Mouse (Mus musculus): ENCODE data around the gene Dedd.

- TF ChIP-seq CTCF (IDR thresholded peaks at IDR 0.05; ENCODE audit: extremely low read depth, insufficient read depth, insufficient read length, insufficient replicate concordance) (no peak), POLR2A (IDR thresholded peaks at IDR 0.05; ENCODE audit: low read depth, low read length) (peak; percentile 68)
Observed at GRCm38 (mm10) chr1:171287136-171288081, 41.5 kb upstream of the Dedd start, which contains the start of gene Usp21.
